In the genomic region with DNA sequence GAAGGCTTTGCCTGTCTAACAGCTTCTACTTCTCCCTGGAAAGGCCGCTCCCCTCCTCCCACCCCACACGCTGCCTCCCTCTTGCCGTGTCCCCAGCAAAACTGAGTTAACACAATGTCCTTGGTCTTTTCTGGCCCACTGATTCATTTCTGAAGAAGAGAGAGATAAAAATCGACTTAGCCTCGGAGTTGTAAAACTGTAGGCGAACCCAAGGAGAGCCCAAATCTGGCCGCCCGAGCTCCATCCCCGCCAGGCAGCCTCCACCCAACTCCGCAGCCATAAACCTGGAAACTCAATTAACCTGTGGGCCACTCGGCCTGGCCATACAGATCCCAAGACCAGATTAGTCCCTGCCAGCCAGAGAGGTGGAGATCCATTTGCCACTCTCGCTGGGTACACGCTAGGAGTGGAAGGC, we compare ENCODE assay signal across 8 mouse cellular contexts. TPM values are rescaled to one million over a fixed set of nuclear protein-coding genes. Genes with fewer than 3 reads are reported as not detected.
DNase-seq lines count a peak whose midpoint lies in the region; ATAC-seq lines count a peak whose summit lies in the region.

No protein-coding gene starts in this region.

- H3K9ac ChIP-seq in heart, embryonic 12.5 days = no peak overlapping the region; the same call in 1 of the 2 replicates

- peaks cover 55% of the 10 kb centered on the region for H3K4me1 ChIP-seq in heart, embryonic 12.5 days (replicated peaks)

- H3K36me3 ChIP-seq in heart, embryonic 12.5 days = peaks cover 14% of the 10 kb centered on the region; the same call in 1 of the 2 replicates

- H3K27me3 ChIP-seq in heart, embryonic 12.5 days (replicated peaks) = no peaks in the 10 kb centered on the region

- 70% methylated on average over 13 of the region's 13 CpGs for WGBS in heart, embryonic 12.5 days

- H3K27ac ChIP-seq in heart, embryonic 12.5 days (ENCODE audit: poor library complexity, severe bottlenecking) = peak overlapping the region; percentile 69

- no peaks in the 10 kb centered on the region for H3K9me3 ChIP-seq in heart, embryonic 12.5 days (replicated peaks)

- DNase-seq in heart, postnatal 36 days = no peak
- DNase-seq in right cerebral cortex, adult 18-20 months = peak; percentile 45
- DNase-seq in right cerebral cortex, postnatal 25 days = no peak
- DNase-seq in kidney, adult 9 months = peak; percentile 69
- DNase-seq in cerebellum, postnatal 4 days (ENCODE audit: low spot score in 2 of 2) = no peak
- no peak for DNase-seq in right cerebral cortex, postnatal 14 days

- intact Hi-C loops in heart, postnatal 36 days (cut with DNase I) = loop anchor here (2.0 kb wide), 1 partner anchor 31 kb away; no protein-coding TSS in a partner anchor

- ATAC-seq in heart, embryonic 12.5 days (ENCODE audit: insufficient number of reproducible peaks, low FRiP score) = no peak
- ATAC-seq in megakaryocyte, adult 5-6 weeks (ENCODE audit: poor library complexity, severe bottlenecking) = no peak

- H3K4me2 ChIP-seq in heart, embryonic 12.5 days = peak overlapping the region; percentile 42; the same call in 1 of the 2 replicates

- no peak overlapping the region for H3K4me3 ChIP-seq in heart, embryonic 12.5 days

RNA-seq across cellular contexts. Expression of gene Klhl3, which starts 47.3 kb away (rescaled TPM):
- 4.4 and 4.5 TPM in 2 replicates for polyA plus RNA-seq in heart, embryonic 12.5 days (2016; fragmentation: Nextera tagmentation; extraction: Ambion mirVana)
- total RNA-seq in heart, postnatal 36 days (2021) = 1 to 10 TPM; 1.7 to 2.5 TPM
- 0.07 and 0.09 TPM in 2 replicates for total RNA-seq in megakaryocyte, adult 5-6 weeks (2015)
- total RNA-seq in megakaryocyte, adult 5-6 weeks (2017) = 0.11 and 0.12 TPM in 2 replicates

Comparison
In these comparisons a context has a peak if more than half of its experiments do, and no peak if none do; other contexts are left out.
1. DNase-seq: peak in right cerebral cortex, adult 18-20 months (single experiment) and kidney, adult 9 months (single experiment); none in heart, postnatal 36 days (0 of 2), right cerebral cortex, postnatal 25 days (single experiment), cerebellum, postnatal 4 days (0 of 2) and right cerebral cortex, postnatal 14 days (single experiment).